Mouse (Mus musculus) hindbrain, embryonic 12.5 days (tissue): ENCODE measurements around the gene Trim29. TPM values are rescaled to one million over a fixed set of nuclear protein-coding genes. Genes with fewer than 3 reads are reported as not detected.

Experiments used
- ATAC-seq: fragments of 200-750 bp; cut with Nextera tagmentation; 2 replicates; pipeline ENCODE4 v1.8.0; 2017; ENCODE audit warnings: moderate TSS enrichment; ENCODE audit not compliant: low FRiP score
- H3K27ac ChIP-seq: fragments of 300-500 bp; sonication (generic); 2 replicates; pipeline ENCODE4 v1.5.1; 2016; ENCODE audit warnings: mild to moderate bottlenecking
- H3K27me3 ChIP-seq: fragments of 300-500 bp; sonication (generic); 2 replicates; pipeline ENCODE4 v1.6.1; 2016; ENCODE audit warnings: mild to moderate bottlenecking
- H3K36me3 ChIP-seq: fragments of 300-500 bp; sonication (generic); 2 replicates; pipeline ENCODE4 v1.6.1; 2016; ENCODE audit warnings: mild to moderate bottlenecking
- H3K4me1 ChIP-seq: fragments of 300-500 bp; sonication (generic); 2 replicates; pipeline ENCODE4 v1.6.1; 2016
- H3K4me2 ChIP-seq: fragments of 300-500 bp; sonication (generic); replicated peaks from 2 replicates; pipeline ENCODE4 v1.6.1; 2016; ENCODE audit warnings: mild to moderate bottlenecking
- H3K4me3 ChIP-seq: fragments of 300-500 bp; sonication (generic); 2 replicates; pipeline ENCODE4 v1.5.1; 2016; ENCODE audit warnings: mild to moderate bottlenecking
- H3K9ac ChIP-seq: fragments of 300-500 bp; sonication (generic); 2 replicates; pipeline ENCODE4 v1.6.1; 2016; ENCODE audit warnings: mild to moderate bottlenecking, moderate library complexity
- H3K9me3 ChIP-seq: fragments of 300-500 bp; sonication (generic); replicated peaks from 2 replicates; pipeline ENCODE4 v1.6.1; 2016; ENCODE audit warnings: mild to moderate bottlenecking
- WGBS: fragments of 180-500 bp; shearing (Covaris S2); methylation state at CpG from one replicate; pipeline ENCODE4 v1.1.7; 2016; 5-methylcytosine and 5-hydroxymethylcytosine counted together
- polyA plus RNA-seq: library from polyadenylated mRNA; unstranded; fragments of >200 nt; fragmentation: Nextera tagmentation; extraction: Ambion mirVana; gene quantifications from 2 replicates; pipeline ENCODE4 v1.2.1, GENCODE M21; 2016

Gene Trim29
- polyA plus RNA-seq: 2.1 and 2.2 TPM in 2 replicates

GRCm38 (mm10) chr9:43310538-43310937 is at the start of gene Trim29:
Gene Trim29, plus strand, starts transcription at chr9:43310848.
- ATAC-seq: no peak
- Histone ChIP-seq H3K27ac (no peak within 1 kb of the TSS), H3K4me1 (0 out of 2 replicates have a peak, but pooled peaks cover 3% of the 10 kb centered on the region), H3K4me3 (no peak within 1 kb of the TSS), H3K27me3 (no peaks in the 10 kb centered on the region; the same call in 1 of the 2 replicates), H3K4me2 (no peak within 1 kb of the TSS), H3K9ac (no peak within 1 kb of the TSS), H3K36me3 (no peaks in the 10 kb centered on the region), H3K9me3 (no peaks in the 10 kb centered on the region)
- 63% methylated on average over 12 of the region's 12 CpGs for WGBS

- Histone ChIP-seq H3K27me3 (no peaks in the 10 kb centered on the region), H3K36me3 (no peaks in the 10 kb centered on the region), H3K27ac (peak overlapping the region; percentile 66), H3K4me1 (peaks cover 20% of the 10 kb centered on the region), H3K9ac (no peak overlapping the region), H3K4me3 (no peak overlapping the region), H3K4me2 (no peak overlapping the region), H3K9me3 (no peaks in the 10 kb centered on the region)
- WGBS: 61% methylated on average over 3 of the region's 4 CpGs
- ATAC-seq: no peak
Measured at GRCm38 (mm10) chr9:43261124-43261907, 49.3 kb upstream of the Trim29 start.

- 40% methylated on average over 2 of the region's 2 CpGs for WGBS
- H3K27ac ChIP-seq: peak overlapping the region; percentile 48
- H3K9me3 ChIP-seq: no peaks in the 10 kb centered on the region
- H3K4me3 ChIP-seq: no peak overlapping the region
- ATAC-seq: no peak
- no peaks in the 10 kb centered on the region for H3K27me3 ChIP-seq
- H3K36me3 ChIP-seq: no peaks in the 10 kb centered on the region
- H3K4me2 ChIP-seq: no peak overlapping the region
- H3K4me1 ChIP-seq: peaks cover 20% of the 10 kb centered on the region
- no peak overlapping the region for H3K9ac ChIP-seq
Measured at GRCm38 (mm10) chr9:43261941-43262340, 48.7 kb upstream of the Trim29 start.

GRCm38 (mm10) chr9:43262390-43262789 is 48.3 kb upstream of the Trim29 start:
- H3K9ac ChIP-seq: no peak overlapping the region
- H3K27ac ChIP-seq: peak overlapping the region; percentile 48; the same call in 1 of the 2 replicates
- H3K4me3 ChIP-seq: no peak overlapping the region
- ATAC-seq: no peak
- peaks cover 20% of the 10 kb centered on the region for H3K4me1 ChIP-seq
- no peaks in the 10 kb centered on the region for H3K36me3 ChIP-seq
- 63% methylated on average over 4 of the region's 4 CpGs for WGBS
- no peaks in the 10 kb centered on the region for H3K9me3 ChIP-seq
- no peak overlapping the region for H3K4me2 ChIP-seq
- H3K27me3 ChIP-seq: no peaks in the 10 kb centered on the region

- no peaks in the 10 kb centered on the region for H3K27me3 ChIP-seq
- peak overlapping the region; percentile 48; the same call in 1 of the 2 replicates for H3K27ac ChIP-seq
- no peak overlapping the region for H3K4me3 ChIP-seq
- H3K9me3 ChIP-seq: no peaks in the 10 kb centered on the region
- 66% methylated on average over 9 of the region's 9 CpGs for WGBS
- no peak for ATAC-seq
- peaks cover 20% of the 10 kb centered on the region for H3K4me1 ChIP-seq
- H3K36me3 ChIP-seq: no peaks in the 10 kb centered on the region
- H3K4me2 ChIP-seq: no peak overlapping the region
- H3K9ac ChIP-seq: no peak overlapping the region
Measured at GRCm38 (mm10) chr9:43262811-43263550, 47.7 kb upstream of the Trim29 start.

- peak overlapping the region; percentile 2; the same call in 1 of the 2 replicates for H3K9ac ChIP-seq
- no peak for ATAC-seq
- H3K4me2 ChIP-seq: no peak overlapping the region
- H3K27me3 ChIP-seq: peaks cover 5% of the 10 kb centered on the region
- peaks cover 20% of the 10 kb centered on the region for H3K4me1 ChIP-seq
- H3K4me3 ChIP-seq: no peak overlapping the region
- H3K36me3 ChIP-seq: no peaks in the 10 kb centered on the region
- H3K9me3 ChIP-seq: no peaks in the 10 kb centered on the region
- no peak overlapping the region; the same call in 1 of the 2 replicates for H3K27ac ChIP-seq
- WGBS: 10% methylated on average over 11 of the region's 11 CpGs
Measured at GRCm38 (mm10) chr9:43263946-43264451, 46.6 kb upstream of the Trim29 start.

GRCm38 (mm10) chr9:43265194-43265593 is 45.5 kb upstream of the Trim29 start:
- H3K4me3 ChIP-seq: no peak overlapping the region
- 45% methylated on average over 9 of the region's 9 CpGs for WGBS
- no peaks in the 10 kb centered on the region for H3K36me3 ChIP-seq
- H3K27ac ChIP-seq: 0 out of 2 replicates have a peak overlapping the region, but pooled peaks have one; percentile 17
- ATAC-seq: no peak
- H3K9ac ChIP-seq: no peak overlapping the region
- H3K27me3 ChIP-seq: peaks cover 17% of the 10 kb centered on the region
- H3K4me2 ChIP-seq: no peak overlapping the region
- H3K4me1 ChIP-seq: peaks cover 20% of the 10 kb centered on the region
- H3K9me3 ChIP-seq: no peaks in the 10 kb centered on the region

- Histone ChIP-seq H3K4me1 (peaks cover 24% of the 10 kb centered on the region), H3K27me3 (peaks cover 39% of the 10 kb centered on the region)
Measured at GRCm38 (mm10) chr9:43267357-43267756, 43.3 kb upstream of the Trim29 start.

GRCm38 (mm10) chr9:43269166-43269565 is 41.5 kb upstream of the Trim29 start:
- Histone ChIP-seq H3K9me3 (no peaks in the 10 kb centered on the region), H3K27ac (no peak overlapping the region), H3K36me3 (no peaks in the 10 kb centered on the region), H3K4me3 (no peak overlapping the region), H3K4me1 (peaks cover 12% of the 10 kb centered on the region), H3K4me2 (no peak overlapping the region), H3K9ac (no peak overlapping the region), H3K27me3 (peaks cover 54% of the 10 kb centered on the region)
- WGBS: 5% methylated on average over 8 of the region's 8 CpGs
- no peak for ATAC-seq

More at GRCm38 (mm10) chr9:43267357-43267756, 43.3 kb upstream of the Trim29 start:
- no peak overlapping the region for H3K9ac ChIP-seq
- no peak overlapping the region for H3K27ac ChIP-seq
- 81% methylated on average over 8 of the region's 8 CpGs for WGBS
- no peak for ATAC-seq
- no peaks in the 10 kb centered on the region for H3K9me3 ChIP-seq
- no peaks in the 10 kb centered on the region for H3K36me3 ChIP-seq
- no peak overlapping the region for H3K4me2 ChIP-seq
- H3K4me3 ChIP-seq: no peak overlapping the region

GRCm38 (mm10) chr9:43270723-43271252 is 39.9 kb upstream of the Trim29 start:
- no peak for ATAC-seq
- no peaks in the 10 kb centered on the region for H3K36me3 ChIP-seq
- no peaks in the 10 kb centered on the region for H3K9me3 ChIP-seq
- 2% methylated on average over 17 of the region's 17 CpGs for WGBS
- H3K9ac ChIP-seq: no peak overlapping the region
- peak overlapping the region; percentile 13; the same call in 1 of the 2 replicates for H3K4me3 ChIP-seq
- peaks cover 56% of the 10 kb centered on the region for H3K27me3 ChIP-seq
- peaks cover 11% of the 10 kb centered on the region for H3K4me1 ChIP-seq
- no peak overlapping the region for H3K27ac ChIP-seq
- H3K4me2 ChIP-seq: peak overlapping the region; percentile 33

GRCm38 (mm10) chr9:43271761-43272518 is 38.7 kb upstream of the Trim29 start:
- no peak for ATAC-seq
- peaks cover 56% of the 10 kb centered on the region for H3K27me3 ChIP-seq
- no peaks in the 10 kb centered on the region for H3K9me3 ChIP-seq

More at GRCm38 (mm10) chr9:43271761-43272518, 38.7 kb upstream of the Trim29 start:
- Histone ChIP-seq H3K27ac (no peak overlapping the region), H3K36me3 (no peaks in the 10 kb centered on the region), H3K4me3 (no peak overlapping the region), H3K4me2 (no peak overlapping the region), H3K9ac (no peak overlapping the region), H3K4me1 (peaks cover 11% of the 10 kb centered on the region)
- 40% methylated on average over 14 of the region's 14 CpGs for WGBS
